Mouse (Mus musculus) midbrain, embryonic 14.5 days (tissue): ENCODE measurements at regions not wholly inside any gene's neighbourhood (a gene's known extent, or its start where the extent isn't known, plus 50 kb on each side); places are given as distances from the start of the nearest gene placed in this dataset.
A peak's percentile ranks its signal among the peaks of the same experiment; 100 is the strongest.

Experiments used
- ATAC-seq: fragments of 200-750 bp; cut with Nextera tagmentation; 2 replicates; pipeline ENCODE4 v1.8.0; 2017; ENCODE audit warnings: moderate number of reproducible peaks, moderate library complexity; ENCODE audit not compliant: low FRiP score, low TSS enrichment
- DNase-seq: peaks from one replicate; pipeline ENCODE4 v3.0.0-alpha.2; 2015
- H3K27ac ChIP-seq: fragments of 300-500 bp; sonication (generic); replicated peaks from 2 replicates; pipeline ENCODE4 v1.5.1; 2014; ENCODE audit warnings: mild to moderate bottlenecking, low read depth, low read length, moderate library complexity
- H3K27me3 ChIP-seq: fragments of 300-500 bp; sonication (generic); 2 replicates; pipeline ENCODE4 v1.6.1; 2014; ENCODE audit warnings: low read length, control low read depth, mixed read lengths; ENCODE audit not compliant: control insufficient read depth, insufficient read depth
- H3K36me3 ChIP-seq: fragments of 300-500 bp; sonication (generic); 2 replicates; pipeline ENCODE4 v1.6.1; 2014; ENCODE audit warnings: low read length, control low read depth; ENCODE audit not compliant: control insufficient read depth, insufficient read depth
- H3K4me1 ChIP-seq: fragments of 300-500 bp; sonication (generic); 2 replicates; pipeline ENCODE4 v1.6.1; 2014; ENCODE audit warnings: mild to moderate bottlenecking, antibody characterized with exemption, low read length, control low read depth; ENCODE audit not compliant: control insufficient read depth, insufficient read depth
- H3K4me2 ChIP-seq: fragments of 300-500 bp; sonication (generic); 2 replicates; pipeline ENCODE4 v1.6.1; 2014; ENCODE audit warnings: mild to moderate bottlenecking, low read length, moderate library complexity
- H3K4me3 ChIP-seq: fragments of 300-500 bp; sonication (generic); replicated peaks from 2 replicates; pipeline ENCODE4 v1.5.1; 2014; ENCODE audit warnings: low read depth, low read length
- H3K9ac ChIP-seq: fragments of 300-500 bp; sonication (generic); replicated peaks from 2 replicates; pipeline ENCODE4 v1.6.1; 2014; ENCODE audit warnings: mild to moderate bottlenecking, low read length, moderate library complexity
- H3K9me3 ChIP-seq: fragments of 300-500 bp; sonication (generic); 2 replicates; pipeline ENCODE4 v1.6.1; 2016; ENCODE audit warnings: low read length, control low read depth, mixed read lengths; ENCODE audit not compliant: control insufficient read depth
- WGBS: fragments of 180-500 bp; shearing (Covaris S2); extraction: QIAGEN DNeasy Blood & Tissue Kit; methylation state at CpG from one replicate; pipeline ENCODE4 v1.1.7; 2014; 5-methylcytosine and 5-hydroxymethylcytosine counted together

GRCm38 (mm10) chr12:93385578-93385977 lies 1536.6 kb upstream of the Sel1l start:
- no peak overlapping the region for H3K27ac ChIP-seq
- no peak overlapping the region for H3K4me3 ChIP-seq
- 41% methylated on average over 2 of the region's 2 CpGs for WGBS
- H3K9ac ChIP-seq: no peak overlapping the region
- DNase-seq (no peak), ATAC-seq (no peak)
- no peaks in the 10 kb centered on the region for H3K27me3 ChIP-seq
- H3K4me2 ChIP-seq: no peak overlapping the region
- H3K9me3 ChIP-seq: no peaks in the 10 kb centered on the region
- no peaks in the 10 kb centered on the region for H3K36me3 ChIP-seq
- H3K4me1 ChIP-seq: no peaks in the 10 kb centered on the region

DNA sequence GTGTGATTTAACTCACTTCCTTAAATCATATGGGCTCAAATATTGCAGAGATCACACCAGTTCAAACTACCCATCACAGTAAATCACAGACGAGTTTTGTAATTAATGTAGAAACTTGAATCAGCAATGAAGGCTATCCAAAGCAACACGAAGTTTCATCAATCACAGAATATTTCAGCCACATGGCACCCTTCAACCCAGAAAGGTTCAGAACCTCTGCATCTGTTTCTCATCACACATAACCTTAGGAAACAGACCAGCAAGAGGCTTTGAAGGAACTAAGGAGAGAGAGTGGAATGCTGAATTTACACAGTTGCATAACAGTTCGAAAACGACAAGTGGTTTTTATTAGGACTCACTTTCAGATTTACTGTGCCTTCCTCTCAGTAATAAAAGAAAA lies 1494.0 kb upstream of the Sel1l start:
- no peaks in the 10 kb centered on the region for H3K4me1 ChIP-seq
- H3K9me3 ChIP-seq: no peaks in the 10 kb centered on the region
- no peak overlapping the region for H3K4me2 ChIP-seq
- H3K4me3 ChIP-seq: no peak overlapping the region
- H3K27ac ChIP-seq: no peak overlapping the region
- no peak overlapping the region for H3K9ac ChIP-seq
- WGBS: 83% methylated on average over 4 of the region's 4 CpGs
- ATAC-seq: no peak
- H3K36me3 ChIP-seq: no peaks in the 10 kb centered on the region
- no peaks in the 10 kb centered on the region for H3K27me3 ChIP-seq
- no peak for DNase-seq

GRCm38 (mm10) chr12:93342525-93342924 lies 1493.6 kb upstream of the Sel1l start:
- WGBS: 83% methylated on average over 4 of the region's 4 CpGs
- no peak for ATAC-seq
- no peaks in the 10 kb centered on the region for H3K27me3 ChIP-seq
- no peaks in the 10 kb centered on the region for H3K4me1 ChIP-seq
- no peak overlapping the region for H3K9ac ChIP-seq
- no peak for DNase-seq
- H3K4me2 ChIP-seq: no peak overlapping the region
- H3K4me3 ChIP-seq: no peak overlapping the region
- H3K36me3 ChIP-seq: no peaks in the 10 kb centered on the region
- H3K27ac ChIP-seq: no peak overlapping the region
- H3K9me3 ChIP-seq: no peaks in the 10 kb centered on the region

- WGBS: 92% methylated on average over 1 of the region's 1 CpGs
- Histone ChIP-seq H3K4me3 (no peak overlapping the region), H3K27me3 (no peaks in the 10 kb centered on the region), H3K4me1 (no peaks in the 10 kb centered on the region), H3K9ac (no peak overlapping the region), H3K36me3 (no peaks in the 10 kb centered on the region), H3K4me2 (no peak overlapping the region), H3K9me3 (no peaks in the 10 kb centered on the region), H3K27ac (no peak overlapping the region)
- DNase-seq (no peak), ATAC-seq (no peak)
These were observed 1486.6 kb upstream of the Sel1l start for GRCm38 (mm10) chr12:93335520-93335919.

DNA sequence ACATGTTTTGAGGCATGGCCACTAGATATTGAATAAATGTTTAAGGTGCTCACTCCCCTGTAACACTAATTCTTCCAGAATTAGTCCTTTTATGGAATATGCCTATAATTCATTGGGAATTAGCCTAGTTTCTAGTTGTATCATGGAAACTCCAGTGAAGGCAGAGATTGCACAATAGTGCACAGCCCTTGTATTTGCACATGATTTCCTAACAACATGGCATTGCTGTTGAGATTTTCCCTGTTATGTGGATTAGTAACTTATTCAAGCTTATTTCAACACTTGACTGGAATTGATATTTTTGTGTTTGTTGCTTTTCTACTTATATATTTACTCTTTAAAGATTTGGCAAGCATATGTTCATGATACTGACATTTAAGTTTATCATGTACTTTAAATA lies 1463.3 kb upstream of the Sel1l start:
- Histone ChIP-seq H3K36me3 (no peaks in the 10 kb centered on the region), H3K9ac (no peak overlapping the region), H3K4me1 (no peaks in the 10 kb centered on the region), H3K9me3 (no peaks in the 10 kb centered on the region), H3K27me3 (no peaks in the 10 kb centered on the region), H3K4me2 (no peak overlapping the region), H3K4me3 (no peak overlapping the region), H3K27ac (no peak overlapping the region)
- ATAC-seq: no peak
- no peak for DNase-seq

DNA sequence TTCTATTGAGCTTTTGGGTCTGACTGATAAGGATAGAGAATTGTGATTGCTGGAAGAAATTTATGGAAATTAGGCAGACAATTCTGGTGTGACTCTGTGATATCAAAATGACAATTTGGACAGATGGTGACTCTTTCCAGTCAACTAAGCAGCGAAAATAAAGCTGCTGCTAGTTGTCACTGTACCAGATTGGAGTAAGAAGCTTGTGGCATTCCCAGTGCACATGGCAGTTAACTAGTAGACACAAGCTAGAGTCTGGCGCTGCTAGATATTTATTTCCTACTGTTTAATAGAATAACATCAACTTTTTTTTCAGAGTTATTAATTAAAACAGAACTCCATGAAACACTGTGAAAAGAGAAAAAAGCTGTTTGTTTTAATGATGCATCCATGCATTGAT lies 1432.9 kb upstream of the Sel1l start:
- Histone ChIP-seq H3K4me3 (no peak overlapping the region), H3K4me1 (no peaks in the 10 kb centered on the region), H3K27ac (no peak overlapping the region), H3K27me3 (no peaks in the 10 kb centered on the region), H3K36me3 (no peaks in the 10 kb centered on the region), H3K9ac (no peak overlapping the region), H3K9me3 (no peaks in the 10 kb centered on the region), H3K4me2 (no peak overlapping the region)
- ATAC-seq: no peak
- DNase-seq: peak; percentile 20
- 69% methylated on average over 2 of the region's 2 CpGs for WGBS

GRCm38 (mm10) chr12:93273652-93274051 lies 1424.7 kb upstream of the Sel1l start:
- no peaks in the 10 kb centered on the region for H3K4me1 ChIP-seq
- H3K27me3 ChIP-seq: no peaks in the 10 kb centered on the region
- H3K9ac ChIP-seq: no peak overlapping the region
- H3K4me2 ChIP-seq: no peak overlapping the region
- DNase-seq: no peak
- no peak for ATAC-seq
- H3K9me3 ChIP-seq: no peaks in the 10 kb centered on the region
- H3K27ac ChIP-seq: no peak overlapping the region
- H3K36me3 ChIP-seq: no peaks in the 10 kb centered on the region
- 78% methylated on average over 2 of the region's 2 CpGs for WGBS
- no peak overlapping the region for H3K4me3 ChIP-seq

GRCm38 (mm10) chr12:93230237-93230636 lies 1381.3 kb upstream of the Sel1l start:
- DNase-seq (no peak), ATAC-seq (no peak)
- H3K4me3 ChIP-seq: no peak overlapping the region
- WGBS: 91% methylated on average over 3 of the region's 3 CpGs
- no peaks in the 10 kb centered on the region for H3K9me3 ChIP-seq
- no peak overlapping the region for H3K27ac ChIP-seq
- no peak overlapping the region for H3K9ac ChIP-seq
- H3K4me2 ChIP-seq: no peak overlapping the region
- no peaks in the 10 kb centered on the region for H3K36me3 ChIP-seq
- no peaks in the 10 kb centered on the region for H3K4me1 ChIP-seq
- no peaks in the 10 kb centered on the region for H3K27me3 ChIP-seq

- H3K27me3 ChIP-seq: no peaks in the 10 kb centered on the region
- no peak overlapping the region for H3K4me3 ChIP-seq
- no peak overlapping the region for H3K9ac ChIP-seq
- H3K36me3 ChIP-seq: no peaks in the 10 kb centered on the region
- no peak overlapping the region for H3K27ac ChIP-seq
- ATAC-seq: no peak
- H3K4me2 ChIP-seq: no peak overlapping the region
- H3K9me3 ChIP-seq: no peaks in the 10 kb centered on the region
- no peak for DNase-seq
- H3K4me1 ChIP-seq: no peaks in the 10 kb centered on the region
- WGBS: 98% methylated on average over 1 of the region's 1 CpGs
These were observed 1377.9 kb upstream of the Sel1l start for GRCm38 (mm10) chr12:93226826-93227225.
